Mouse (Mus musculus) MEL (cell line): ENCODE measurements around the gene BC053393.

Experiments
- CHD2 ChIP-seq: IDR thresholded peaks from 2 replicates; pipeline ENCODE4 v1.6.1; 2011; ENCODE audit warnings: low read length, improper control_type of control experiment
- CTCF ChIP-seq, 3 experiments: IDR thresholded peaks in 2 of 3; conservative IDR thresholded peaks in 1 of 3; 2 replicates each; pipeline ENCODE4 v1.5.1; 2011 to 2012; ENCODE audit warnings: low read length in 3 of 3, low read depth in 2 of 3, mild to moderate bottlenecking in 2 of 3, improper control_type of control experiment in 1 of 3, inconsistent platforms in 1 of 3, mixed read lengths in 1 of 3, moderate library complexity in 1 of 3; ENCODE audit not compliant: control insufficient read depth in 1 of 3, insufficient read depth in 1 of 3, poor library complexity in 1 of 3, severe bottlenecking in 1 of 3
- GATA1 ChIP-seq: IDR thresholded peaks from 2 replicates; pipeline ENCODE4 v1.6.1; 2011; ENCODE audit warnings: low read depth, low read length, improper control_type of control experiment
- MEF2A ChIP-seq: IDR thresholded peaks from 2 replicates; pipeline ENCODE4 v1.6.1; 2014; ENCODE audit warnings: low read depth, mild to moderate bottlenecking, inconsistent platforms, low read length, improper control_type of control experiment; ENCODE audit not compliant: poor library complexity, insufficient replicate concordance, severe bottlenecking; ENCODE audit errors: extremely low read depth
- NRF1 ChIP-seq: IDR thresholded peaks from 2 replicates; pipeline ENCODE4 v1.6.1; 2014; ENCODE audit warnings: low read depth, mild to moderate bottlenecking, inconsistent platforms, low read length, improper control_type of control experiment, moderate library complexity; ENCODE audit not compliant: poor library complexity, insufficient read depth, severe bottlenecking
- POLR2A ChIP-seq, 2 experiments: IDR thresholded peaks; 2 replicates each; pipeline ENCODE4 v1.6.1; 2011 to 2012; ENCODE audit warnings: low read length in 2 of 2, mild to moderate bottlenecking in 2 of 2, control low read depth in 1 of 2, improper control_type of control experiment in 1 of 2, low read depth in 1 of 2, moderate library complexity in 1 of 2; ENCODE audit not compliant: control insufficient read depth in 1 of 2, insufficient read depth in 1 of 2, poor library complexity in 1 of 2
- POLR2AphosphoS2 ChIP-seq: IDR thresholded peaks from 2 replicates; pipeline ENCODE4 v1.6.1; 2011; ENCODE audit warnings: low read length, improper control_type of control experiment
- RCOR1 ChIP-seq: IDR thresholded peaks from 2 replicates; pipeline ENCODE4 v1.6.1; 2012; ENCODE audit warnings: low read depth, mild to moderate bottlenecking, inconsistent platforms, low read length, improper control_type of control experiment
- SMC3 ChIP-seq: IDR thresholded peaks from 2 replicates; pipeline ENCODE4 v1.6.1; 2011; ENCODE audit warnings: low read depth, low read length, improper control_type of control experiment
- TCF12 ChIP-seq: IDR thresholded peaks from 2 replicates; pipeline ENCODE4 v1.6.1; 2014; ENCODE audit warnings: low read depth, mild to moderate bottlenecking, inconsistent platforms, low read length, improper control_type of control experiment, moderate library complexity
- ZC3H11A ChIP-seq: IDR thresholded peaks from 2 replicates; pipeline ENCODE4 v1.6.1; 2012; ENCODE audit warnings: low read depth, mild to moderate bottlenecking, inconsistent platforms, low read length, improper control_type of control experiment
- ZKSCAN1 ChIP-seq: IDR thresholded peaks from 2 replicates; pipeline ENCODE4 v1.6.1; 2012; ENCODE audit warnings: low read depth, mild to moderate bottlenecking, inconsistent platforms, low read length, improper control_type of control experiment, moderate library complexity
- ZMIZ1 ChIP-seq: IDR thresholded peaks from 2 replicates; pipeline ENCODE4 v1.6.1; 2012; ENCODE audit warnings: low read depth, mild to moderate bottlenecking, inconsistent platforms, low read length, improper control_type of control experiment, moderate library complexity
- ZNF384 ChIP-seq: IDR thresholded peaks from 2 replicates; pipeline ENCODE4 v1.6.1; 2012; ENCODE audit warnings: low read depth, mild to moderate bottlenecking, inconsistent platforms, low read length, improper control_type of control experiment

GRCm38 (mm10) chr11:46582741-46583140, 11.4 kb downstream of the BC053393 start:
- TF ChIP-seq RCOR1 (no peak), POLR2A (IDR thresholded peaks at IDR 0.05; ENCODE audit: control insufficient read depth in 1 of 2, insufficient read depth in 1 of 2, low read depth in 1 of 2, low read length in 2 of 2, poor library complexity in 1 of 2) (no peak), ZC3H11A (no peak), ZMIZ1 (no peak), NRF1 (no peak), ZKSCAN1 (no peak), TCF12 (no peak), MEF2A (no peak), GATA1 (no peak), CHD2 (no peak), SMC3 (no peak), ZNF384 (no peak), POLR2AphosphoS2 (no peak), CTCF (IDR thresholded peaks at IDR 0.05 in 2 of 3, conservative IDR thresholded peaks at IDR 0.05 in 1 of 3; ENCODE audit: control insufficient read depth in 1 of 3, insufficient read depth in 1 of 3, low read depth in 2 of 3, low read length in 3 of 3, poor library complexity in 1 of 3, severe bottlenecking in 1 of 3) (no peak)
